Mouse (Mus musculus): ENCODE measurements around the gene Syngap1. TPM values are rescaled to one million over a fixed set of nuclear protein-coding genes. Genes with fewer than 3 reads are reported as not detected.

Syngap1 gene
- polyA plus RNA-seq, 1 experiment from 2014 or later, result 4.6 TPM

DNA sequence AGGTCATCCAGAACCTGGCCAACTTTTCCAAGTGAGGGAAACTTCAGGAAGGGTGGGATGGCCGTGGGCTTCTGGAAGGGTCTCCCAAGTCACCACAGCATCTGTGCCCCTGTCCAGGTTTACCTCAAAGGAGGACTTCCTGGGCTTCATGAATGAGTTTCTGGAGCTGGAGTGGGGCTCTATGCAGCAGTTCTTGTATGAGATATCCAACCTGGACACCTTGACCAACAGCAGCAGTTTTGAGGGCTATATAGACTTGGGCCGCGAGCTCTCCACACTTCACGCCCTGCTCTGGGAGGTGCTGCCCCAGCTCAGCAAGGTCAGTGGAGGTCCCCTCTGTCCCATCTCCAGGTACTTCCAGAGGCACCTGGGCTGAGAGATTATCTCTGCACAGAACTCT is 18.8 kb downstream of the Syngap1 start:
- H3K9ac ChIP-seq (ENCODE audit: low read depth, low read length), result no peak overlapping the region
- WGBS, result 93% methylated on average over 4 of the region's 4 CpGs
- H3K9me3 ChIP-seq (replicated peaks; ENCODE audit: control insufficient read depth, low read length, poor library complexity, severe bottlenecking), result no peaks in the 10 kb centered on the region
- H3K4me2 ChIP-seq (ENCODE audit: low read length), result no peak overlapping the region
- H3K4me1 ChIP-seq (ENCODE audit: control insufficient read depth, insufficient read depth, low read length), result no peaks in the 10 kb centered on the region
- peaks cover 80% of the 10 kb centered on the region for H3K36me3 ChIP-seq (ENCODE audit: control insufficient read depth, insufficient read depth, low read length)
- H3K27ac ChIP-seq (ENCODE audit: low read length), result no peak overlapping the region
- ATAC-seq, result no peak
- no peak overlapping the region for H3K4me3 ChIP-seq (ENCODE audit: low read depth, low read length)
- no peaks in the 10 kb centered on the region for H3K27me3 ChIP-seq (ENCODE audit: control insufficient read depth, insufficient read depth, low read depth, low read length)

DNA sequence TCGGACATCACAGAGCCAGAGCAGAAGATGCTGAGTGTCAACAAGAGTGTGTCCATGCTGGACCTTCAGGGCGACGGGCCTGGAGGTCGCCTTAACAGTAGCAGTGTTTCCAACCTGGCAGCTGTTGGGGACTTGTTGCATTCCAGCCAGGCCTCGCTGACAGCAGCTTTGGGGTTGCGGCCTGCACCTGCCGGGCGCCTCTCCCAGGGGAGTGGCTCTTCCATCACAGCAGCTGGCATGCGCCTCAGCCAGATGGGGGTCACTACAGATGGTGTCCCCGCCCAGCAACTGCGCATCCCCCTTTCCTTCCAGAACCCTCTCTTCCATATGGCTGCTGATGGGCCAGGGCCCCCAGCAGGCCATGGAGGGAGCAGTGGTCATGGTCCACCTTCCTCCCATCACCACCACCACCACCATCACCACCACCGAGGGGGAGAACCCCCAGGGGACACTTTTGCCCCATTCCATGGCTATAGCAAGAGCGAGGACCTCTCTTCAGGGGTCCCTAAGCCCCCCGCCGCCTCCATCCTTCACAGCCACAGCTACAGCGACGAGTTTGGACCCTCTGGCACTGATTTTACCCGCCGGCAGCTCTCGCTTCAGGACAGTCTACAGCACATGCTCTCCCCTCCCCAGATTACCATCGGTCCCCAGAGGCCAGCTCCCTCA is 20.7 kb downstream of the Syngap1 start:
- Histone ChIP-seq H3K36me3 (ENCODE audit: control insufficient read depth, insufficient read depth, low read length) (peaks cover 84% of the 10 kb centered on the region), H3K9me3 (replicated peaks; ENCODE audit: control insufficient read depth, low read length, poor library complexity, severe bottlenecking) (no peaks in the 10 kb centered on the region), H3K4me2 (ENCODE audit: low read length) (no peak overlapping the region), H3K4me1 (ENCODE audit: control insufficient read depth, insufficient read depth, low read length) (no peaks in the 10 kb centered on the region), H3K4me3 (ENCODE audit: low read depth, low read length) (no peak overlapping the region), H3K9ac (ENCODE audit: low read depth, low read length) (no peak overlapping the region), H3K27ac (ENCODE audit: low read length) (no peak overlapping the region), H3K27me3 (ENCODE audit: control insufficient read depth, insufficient read depth, low read depth, low read length) (no peaks in the 10 kb centered on the region)
- 97% methylated on average over 21 of the region's 21 CpGs for WGBS
- no peak for ATAC-seq

DNA sequence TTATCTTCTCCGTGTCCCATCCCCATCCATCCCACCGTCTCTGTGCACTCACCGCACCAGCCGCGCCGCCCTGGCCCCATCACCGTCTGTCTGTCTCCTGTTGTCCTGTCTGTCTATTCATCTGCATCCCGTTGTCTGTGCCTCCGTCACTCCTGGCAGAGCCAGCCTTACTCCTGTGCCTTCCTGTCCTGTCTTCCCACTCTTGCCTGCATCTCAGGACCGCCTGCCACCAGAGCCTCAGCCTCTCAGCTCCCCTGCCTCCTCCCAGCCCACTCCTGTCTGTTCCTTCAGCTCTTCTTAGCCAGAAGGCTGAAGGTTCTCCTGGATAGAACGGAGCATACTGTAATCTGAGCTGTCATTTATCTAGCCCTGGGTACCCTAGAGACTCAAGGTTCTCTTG is 25.9 kb downstream of the Syngap1 start:
- H3K4me2 ChIP-seq (ENCODE audit: low read length), result no peak overlapping the region
- no peak overlapping the region for H3K27ac ChIP-seq (ENCODE audit: low read length)
- 89% methylated on average over 11 of the region's 11 CpGs for WGBS
- H3K36me3 ChIP-seq (ENCODE audit: control insufficient read depth, insufficient read depth, low read length), result peaks cover 53% of the 10 kb centered on the region
- ATAC-seq, result no peak
- peaks cover 3% of the 10 kb centered on the region for H3K4me1 ChIP-seq (ENCODE audit: control insufficient read depth, insufficient read depth, low read length)
- no peak overlapping the region for H3K4me3 ChIP-seq (ENCODE audit: low read depth, low read length)
- no peaks in the 10 kb centered on the region for H3K27me3 ChIP-seq (ENCODE audit: control insufficient read depth, insufficient read depth, low read depth, low read length)
- H3K9ac ChIP-seq (ENCODE audit: low read depth, low read length), result no peak overlapping the region
- no peaks in the 10 kb centered on the region for H3K9me3 ChIP-seq (replicated peaks; ENCODE audit: control insufficient read depth, low read length, poor library complexity, severe bottlenecking)

DNA sequence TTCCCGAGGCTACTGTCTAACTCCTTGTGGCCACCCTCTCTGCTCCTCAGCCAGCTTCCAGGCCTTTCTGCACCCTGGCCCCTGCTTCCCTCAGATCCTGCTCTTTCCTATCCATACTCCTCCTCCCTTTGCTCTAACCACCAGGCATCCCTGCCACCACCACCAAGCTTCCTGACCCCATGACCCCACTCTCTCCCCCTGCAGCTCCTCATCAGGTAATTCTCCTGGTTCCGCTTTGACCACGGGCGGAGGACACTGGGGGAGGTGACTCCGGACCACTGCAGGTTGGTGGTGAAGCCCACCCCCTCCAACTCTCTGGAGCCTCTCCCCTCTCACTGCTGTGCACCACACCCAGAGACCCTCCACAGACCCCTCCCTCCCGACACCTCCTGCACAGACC is 26.4 kb downstream of the Syngap1 start:
- Histone ChIP-seq H3K27me3 (ENCODE audit: control insufficient read depth, insufficient read depth, low read depth, low read length) (no peaks in the 10 kb centered on the region), H3K4me2 (ENCODE audit: low read length) (no peak overlapping the region), H3K27ac (ENCODE audit: low read length) (no peak overlapping the region), H3K9ac (ENCODE audit: low read depth, low read length) (no peak overlapping the region), H3K4me1 (ENCODE audit: control insufficient read depth, insufficient read depth, low read length) (peaks cover 8% of the 10 kb centered on the region), H3K4me3 (ENCODE audit: low read depth, low read length) (no peak overlapping the region), H3K9me3 (replicated peaks; ENCODE audit: control insufficient read depth, low read length, poor library complexity, severe bottlenecking) (no peaks in the 10 kb centered on the region), H3K36me3 (ENCODE audit: control insufficient read depth, insufficient read depth, low read length) (peaks cover 48% of the 10 kb centered on the region)
- no peak for ATAC-seq
- WGBS, result 90% methylated on average over 6 of the region's 6 CpGs

DNA sequence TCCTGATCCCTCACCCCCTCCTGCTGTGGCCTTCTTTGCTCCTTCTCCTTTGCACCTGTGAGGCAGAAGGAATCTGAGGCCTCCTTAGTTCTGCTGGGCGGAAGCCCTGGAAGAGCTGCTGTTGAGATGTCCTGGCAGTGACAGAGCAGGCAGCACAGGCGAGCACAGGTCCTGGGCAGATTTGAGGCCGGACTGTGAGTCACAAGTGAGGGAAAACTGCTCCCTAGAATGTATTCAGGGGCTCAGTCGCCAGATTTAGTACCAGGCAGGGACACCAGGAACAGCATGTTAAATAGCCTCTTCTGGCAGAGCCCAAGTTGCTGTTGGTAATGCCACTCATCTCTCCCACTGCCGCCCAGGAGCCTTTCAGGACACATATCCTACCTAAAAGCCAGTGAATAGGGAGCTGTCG is 27.2 kb downstream of the Syngap1 start:
- no peak for ATAC-seq
- H3K4me2 ChIP-seq (ENCODE audit: low read length), result no peak overlapping the region
- no peak overlapping the region for H3K9ac ChIP-seq (ENCODE audit: low read depth, low read length)
- H3K4me3 ChIP-seq (ENCODE audit: low read depth, low read length), result no peak overlapping the region
- WGBS, result 84% methylated on average over 6 of the region's 6 CpGs
- no peaks in the 10 kb centered on the region for H3K27me3 ChIP-seq (ENCODE audit: control insufficient read depth, insufficient read depth, low read depth, low read length)
- no peak overlapping the region for H3K27ac ChIP-seq (ENCODE audit: low read length)
- H3K4me1 ChIP-seq (ENCODE audit: control insufficient read depth, insufficient read depth, low read length), result peaks cover 9% of the 10 kb centered on the region
- peaks cover 42% of the 10 kb centered on the region for H3K36me3 ChIP-seq (ENCODE audit: control insufficient read depth, insufficient read depth, low read length)
- H3K9me3 ChIP-seq (replicated peaks; ENCODE audit: control insufficient read depth, low read length, poor library complexity, severe bottlenecking), result no peaks in the 10 kb centered on the region

DNA sequence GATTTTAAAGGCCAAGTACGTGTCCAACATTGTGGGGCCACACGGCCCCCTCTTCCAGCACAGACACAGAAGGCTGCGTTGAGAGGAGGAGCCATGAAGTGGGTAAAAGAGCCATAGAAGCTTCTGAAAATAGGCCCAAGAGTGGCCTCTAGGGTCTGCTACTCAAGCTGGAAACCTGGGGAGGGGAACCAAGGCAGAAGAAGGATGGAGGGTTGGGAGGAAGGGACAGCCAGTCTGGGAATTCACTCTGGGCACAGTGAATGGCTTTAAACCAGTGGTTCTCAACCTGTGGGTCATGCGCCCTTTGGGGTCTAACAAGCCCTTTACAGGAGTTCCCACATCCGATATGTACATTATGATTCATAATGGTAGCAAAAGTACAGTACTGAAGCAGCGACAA is 28.2 kb downstream of the Syngap1 start:
- Histone ChIP-seq H3K9me3 (replicated peaks; ENCODE audit: control insufficient read depth, low read length, poor library complexity, severe bottlenecking) (no peaks in the 10 kb centered on the region), H3K4me3 (ENCODE audit: low read depth, low read length) (no peak overlapping the region), H3K9ac (ENCODE audit: low read depth, low read length) (no peak overlapping the region), H3K36me3 (ENCODE audit: control insufficient read depth, insufficient read depth, low read length) (peaks cover 36% of the 10 kb centered on the region), H3K27ac (ENCODE audit: low read length) (no peak overlapping the region), H3K4me1 (ENCODE audit: control insufficient read depth, insufficient read depth, low read length) (peaks cover 17% of the 10 kb centered on the region), H3K4me2 (ENCODE audit: low read length) (no peak overlapping the region), H3K27me3 (ENCODE audit: control insufficient read depth, insufficient read depth, low read depth, low read length) (no peaks in the 10 kb centered on the region)
- 87% methylated on average over 6 of the region's 6 CpGs for WGBS
- ATAC-seq, result no peak

DNA sequence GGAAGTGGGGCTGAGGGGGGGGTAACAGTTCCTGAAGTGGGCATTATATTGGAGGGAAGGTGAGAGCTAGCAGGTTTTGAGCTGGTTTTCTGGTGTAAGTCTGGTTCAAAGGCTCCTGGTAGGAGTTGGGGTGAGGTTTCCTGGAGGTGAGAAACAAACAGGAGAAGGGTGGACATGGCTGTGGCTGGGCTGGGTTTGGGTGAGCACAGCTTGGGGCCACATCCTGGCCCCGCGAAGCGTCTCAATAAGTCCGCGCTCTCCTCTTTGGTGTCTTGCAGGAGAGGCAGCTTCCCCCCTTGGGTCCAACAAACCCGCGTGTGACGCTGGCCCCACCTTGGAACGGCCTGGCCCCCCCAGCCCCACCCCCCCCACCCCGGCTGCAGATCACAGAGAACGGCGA is 29.2 kb downstream of the Syngap1 start:
- no peak for ATAC-seq
- Histone ChIP-seq H3K9me3 (replicated peaks; ENCODE audit: control insufficient read depth, low read length, poor library complexity, severe bottlenecking) (no peaks in the 10 kb centered on the region), H3K4me2 (ENCODE audit: low read length) (no peak overlapping the region), H3K27ac (ENCODE audit: low read length) (no peak overlapping the region), H3K27me3 (ENCODE audit: control insufficient read depth, insufficient read depth, low read depth, low read length) (no peaks in the 10 kb centered on the region), H3K9ac (ENCODE audit: low read depth, low read length) (no peak overlapping the region), H3K4me3 (ENCODE audit: low read depth, low read length) (no peak overlapping the region), H3K4me1 (ENCODE audit: control insufficient read depth, insufficient read depth, low read length) (peaks cover 24% of the 10 kb centered on the region), H3K36me3 (ENCODE audit: control insufficient read depth, insufficient read depth, low read length) (peaks cover 30% of the 10 kb centered on the region)
- 83% methylated on average over 7 of the region's 12 CpGs for WGBS

DNA sequence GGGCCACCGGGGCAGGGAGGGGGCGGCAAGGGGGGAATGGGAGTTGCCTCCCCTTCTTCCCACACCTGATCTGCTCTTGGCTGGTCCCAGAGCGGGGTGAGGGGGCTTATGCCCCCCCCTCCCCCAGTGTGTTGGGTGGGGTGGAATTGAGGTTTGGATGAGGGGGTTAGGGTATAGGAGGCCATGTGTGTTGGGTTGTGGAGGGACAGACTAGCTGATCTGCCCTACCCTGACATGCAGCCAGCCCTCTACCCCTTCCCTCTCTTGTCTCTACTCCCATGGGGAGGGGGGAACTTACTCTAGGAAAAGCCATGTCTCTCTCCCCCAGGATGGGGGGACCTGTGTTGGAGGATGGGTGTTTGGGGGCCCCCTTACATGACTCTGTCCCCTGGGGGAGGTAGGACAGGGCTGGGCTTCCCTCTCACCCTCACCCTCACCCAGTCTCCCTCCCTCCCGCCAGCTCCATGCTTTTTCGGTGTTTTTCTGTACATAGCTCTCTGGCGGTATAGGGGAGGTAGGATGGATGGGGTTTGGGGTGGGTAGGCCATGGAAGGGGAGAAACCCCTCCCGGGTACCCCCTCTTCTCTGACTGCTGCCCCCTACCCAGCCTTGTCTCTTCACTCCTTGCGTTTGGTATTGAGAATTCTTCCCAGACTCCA is 30.3 kb downstream of the Syngap1 start:
- WGBS, result 44% methylated on average over 6 of the region's 8 CpGs
- H3K27me3 ChIP-seq (ENCODE audit: control insufficient read depth, insufficient read depth, low read depth, low read length), result no peaks in the 10 kb centered on the region
- no peak overlapping the region for H3K4me2 ChIP-seq (ENCODE audit: low read length)
- H3K4me1 ChIP-seq (ENCODE audit: control insufficient read depth, insufficient read depth, low read length), result peaks cover 34% of the 10 kb centered on the region
- no peak overlapping the region for H3K4me3 ChIP-seq (ENCODE audit: low read depth, low read length)
- H3K9ac ChIP-seq (ENCODE audit: low read depth, low read length), result 0 out of 2 replicates have a peak overlapping the region, but pooled peaks have one; percentile 17
- no peaks in the 10 kb centered on the region for H3K9me3 ChIP-seq (replicated peaks; ENCODE audit: control insufficient read depth, low read length, poor library complexity, severe bottlenecking)
- ATAC-seq, result no peak
- H3K36me3 ChIP-seq (ENCODE audit: control insufficient read depth, insufficient read depth, low read length), result peaks cover 22% of the 10 kb centered on the region
- H3K27ac ChIP-seq (ENCODE audit: low read length), result no peak overlapping the region

DNA sequence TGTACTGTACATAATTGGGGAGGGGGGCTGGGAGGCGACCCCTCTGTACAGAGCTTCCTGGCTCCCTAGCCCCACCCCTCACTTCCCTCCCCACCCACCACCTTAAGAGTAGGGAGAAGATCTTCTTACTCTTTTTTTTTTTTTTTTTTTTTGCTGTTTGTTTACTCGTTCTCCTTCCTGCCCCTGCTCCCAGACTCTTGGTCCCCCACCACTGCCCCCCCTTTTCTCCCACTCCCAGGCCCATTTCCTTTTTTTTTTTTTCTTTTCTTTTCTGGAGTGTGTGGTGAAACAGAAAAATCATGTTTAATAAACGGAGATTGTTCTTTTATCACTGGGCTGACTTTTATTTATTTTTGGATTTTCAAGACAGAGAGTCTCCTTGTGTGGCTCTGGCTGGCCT is 31.1 kb downstream of the Syngap1 start:
- H3K4me1 ChIP-seq (ENCODE audit: control insufficient read depth, insufficient read depth, low read length), result peaks cover 38% of the 10 kb centered on the region
- no peak for ATAC-seq
- peak overlapping the region; percentile 87 for H3K9ac ChIP-seq (ENCODE audit: low read depth, low read length)
- peak overlapping the region; percentile 83 for H3K4me3 ChIP-seq (ENCODE audit: low read depth, low read length)
- peaks cover 15% of the 10 kb centered on the region for H3K36me3 ChIP-seq (ENCODE audit: control insufficient read depth, insufficient read depth, low read length)
- WGBS, result 7% methylated on average over 3 of the region's 3 CpGs
- no peaks in the 10 kb centered on the region for H3K27me3 ChIP-seq (ENCODE audit: control insufficient read depth, insufficient read depth, low read depth, low read length)
- peak overlapping the region; percentile 88 for H3K4me2 ChIP-seq (ENCODE audit: low read length)
- H3K9me3 ChIP-seq (replicated peaks; ENCODE audit: control insufficient read depth, low read length, poor library complexity, severe bottlenecking), result no peaks in the 10 kb centered on the region
- H3K27ac ChIP-seq (ENCODE audit: low read length), result peak overlapping the region; percentile 76

Data from midbrain, embryonic 16.5 days (tissue).